Mouse (Mus musculus) MEL-GATA-1-ER (cell line): ENCODE data around the gene Sema3d.

ENCODE experiments used
- DNase-seq: peaks from one replicate; pipeline ENCODE4 v3.0.0-alpha.2; 2012; ENCODE audit warnings: low read depth; ENCODE audit errors: extremely low read depth

The Sema3d gene

GRCm38 (mm10) chr5:12498227-12498928 lies 115.2 kb downstream of the Sema3d start:
- DNase-seq: no peak

- no peak for DNase-seq
These were observed 115.9 kb downstream of the Sema3d start for GRCm38 (mm10) chr5:12499037-12499436.

GRCm38 (mm10) chr5:12499791-12500504 lies 116.8 kb downstream of the Sema3d start:
- DNase-seq: no peak

GRCm38 (mm10) chr5:12512471-12512870 lies 129.3 kb downstream of the Sema3d start:
- no peak for DNase-seq

- DNase-seq: no peak
These were observed 132.1 kb downstream of the Sema3d start for GRCm38 (mm10) chr5:12515283-12515682.

- DNase-seq: no peak
These were observed 142.1 kb downstream of the Sema3d start for GRCm38 (mm10) chr5:12525235-12525767.

GRCm38 (mm10) chr5:12528596-12528995 lies 145.4 kb downstream of the Sema3d start:
- DNase-seq: no peak

GRCm38 (mm10) chr5:12529771-12530170 lies 146.6 kb downstream of the Sema3d start:
- no peak for DNase-seq

GRCm38 (mm10) chr5:12541268-12541667 lies 158.1 kb downstream of the Sema3d start:
- DNase-seq: no peak

- peak; percentile 44 for DNase-seq
These were observed 166.0 kb downstream of the Sema3d start for GRCm38 (mm10) chr5:12549046-12549669.

- DNase-seq: peak; percentile 10
These were observed 172.2 kb downstream of the Sema3d start for GRCm38 (mm10) chr5:12555401-12555800.

GRCm38 (mm10) chr5:12557889-12558288 lies 174.7 kb downstream of the Sema3d start:
- peak; percentile 14 for DNase-seq

GRCm38 (mm10) chr5:12561740-12562139 lies 178.6 kb downstream of the Sema3d start:
- DNase-seq: no peak

- peak; percentile 50 for DNase-seq
These were observed 179.0 kb downstream of the Sema3d start for GRCm38 (mm10) chr5:12562204-12562603.

- DNase-seq: no peak
These were observed 179.9 kb downstream of the Sema3d start for GRCm38 (mm10) chr5:12563132-12563531.

- DNase-seq: no peak
These were observed 181.5 kb downstream of the Sema3d start for GRCm38 (mm10) chr5:12564602-12565220.

GRCm38 (mm10) chr5:12566568-12566967 lies 183.4 kb downstream of the Sema3d start:
- no peak for DNase-seq

GRCm38 (mm10) chr5:12574551-12574950 lies 191.4 kb downstream of the Sema3d start:
- no peak for DNase-seq

GRCm38 (mm10) chr5:12575262-12575661 lies 192.1 kb downstream of the Sema3d start:
- no peak for DNase-seq

GRCm38 (mm10) chr5:12579752-12580151 lies 196.6 kb downstream of the Sema3d start:
- DNase-seq: no peak

- DNase-seq: peak; percentile 17
These were observed 199.4 kb downstream of the Sema3d start for GRCm38 (mm10) chr5:12582540-12582939.
